Mouse (Mus musculus) kidney, embryonic 14.5 days (tissue): ENCODE results near the gene Fkbp10. TPM values are rescaled to one million over a fixed set of nuclear protein-coding genes. Genes with fewer than 3 reads are reported as not detected.

ENCODE experiments used
- ATAC-seq: fragments of 200-750 bp; cut with Nextera tagmentation; 2 replicates; pipeline ENCODE4 v1.8.0; 2017; ENCODE audit warnings: moderate number of reproducible peaks, mild to moderate bottlenecking, moderate TSS enrichment, moderate library complexity; ENCODE audit not compliant: low FRiP score, low TSS enrichment
- H3K27ac ChIP-seq: fragments of 300-500 bp; sonication (generic); 2 replicates; pipeline ENCODE4 v1.5.1; 2014; ENCODE audit warnings: low read depth, mild to moderate bottlenecking, low read length, moderate library complexity, mixed read lengths
- H3K27me3 ChIP-seq: fragments of 300-500 bp; sonication (generic); 2 replicates; pipeline ENCODE4 v1.6.1; 2014; ENCODE audit warnings: mild to moderate bottlenecking, low read length; ENCODE audit not compliant: control insufficient read depth, insufficient read depth
- H3K36me3 ChIP-seq: fragments of 300-500 bp; sonication (generic); 2 replicates; pipeline ENCODE4 v1.6.1; 2014; ENCODE audit warnings: low read length, mixed read lengths; ENCODE audit not compliant: control insufficient read depth, insufficient read depth
- H3K4me1 ChIP-seq: fragments of 300-500 bp; sonication (generic); 2 replicates; pipeline ENCODE4 v1.6.1; 2014; ENCODE audit warnings: low read length, mixed read lengths; ENCODE audit not compliant: control insufficient read depth, insufficient read depth
- H3K4me2 ChIP-seq: fragments of 300-500 bp; sonication (generic); replicated peaks from 2 replicates; pipeline ENCODE4 v1.6.1; 2014; ENCODE audit warnings: low read depth, mild to moderate bottlenecking, low read length
- H3K4me3 ChIP-seq: fragments of 300-500 bp; sonication (generic); 2 replicates; pipeline ENCODE4 v1.5.1; 2014; ENCODE audit warnings: mild to moderate bottlenecking, low read length
- H3K9ac ChIP-seq: fragments of 300-500 bp; sonication (generic); 2 replicates; pipeline ENCODE4 v1.6.1; 2014; ENCODE audit warnings: low read depth, mild to moderate bottlenecking, low read length, moderate library complexity
- H3K9me3 ChIP-seq: fragments of 300-500 bp; sonication (generic); 2 replicates; pipeline ENCODE4 v1.6.1; 2016; ENCODE audit warnings: low read length; ENCODE audit not compliant: control insufficient read depth
- WGBS: fragments of 180-500 bp; shearing (Covaris S2); extraction: QIAGEN DNeasy Blood & Tissue Kit; methylation state at CpG from one replicate; pipeline ENCODE4 v1.1.7; 2014; 5-methylcytosine and 5-hydroxymethylcytosine counted together
- microRNA-seq: library from miRNA; unstranded; fragments of <30 nt; microRNA quantifications from one replicate; pipeline ENCODE4, GENCODE M21; 2016
- polyA plus RNA-seq: library from polyadenylated mRNA; unstranded; fragments of >200 nt; fragmentation: Nextera tagmentation; extraction: Ambion mirVana; gene quantifications from 2 replicates; pipeline ENCODE4 v1.2.1, GENCODE M21; 2014

Gene Fkbp10
- polyA plus RNA-seq, 1 experiment from 2014 or later = 113 TPM

DNA sequence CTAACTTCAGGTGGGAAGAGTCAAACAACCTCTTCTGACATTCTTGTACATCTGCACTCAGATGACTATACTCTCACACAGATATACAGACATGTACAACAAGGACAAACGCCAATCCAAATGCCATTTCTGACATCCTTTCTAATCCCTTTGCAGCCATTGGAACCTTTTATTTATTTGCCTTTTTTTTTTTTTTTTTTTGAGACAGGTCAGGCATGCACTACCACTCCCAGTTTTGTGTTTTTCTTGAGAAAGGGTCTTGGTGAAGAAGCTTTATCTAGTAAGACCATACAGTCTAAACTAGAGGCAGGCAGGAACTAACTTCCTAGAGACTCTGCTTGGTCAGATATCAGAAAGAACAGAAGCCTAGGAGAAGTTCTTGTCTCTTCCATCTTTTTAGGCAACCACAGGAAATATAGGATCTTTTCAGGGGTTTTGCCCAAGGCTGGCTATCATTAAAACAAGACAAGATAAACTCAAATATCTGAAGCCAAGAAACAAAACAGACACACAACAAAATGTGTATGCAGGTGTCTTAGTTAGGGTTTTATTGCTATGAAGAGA lies 49.8 kb downstream of the Fkbp10 start:
- Histone ChIP-seq H3K4me3 (no peak overlapping the region), H3K9me3 (no peaks in the 10 kb centered on the region), H3K27ac (no peak overlapping the region), H3K4me1 (peaks cover 2% of the 10 kb centered on the region), H3K36me3 (peaks cover 21% of the 10 kb centered on the region), H3K9ac (no peak overlapping the region), H3K27me3 (no peaks in the 10 kb centered on the region), H3K4me2 (no peak overlapping the region)
- no peak for ATAC-seq
- 92% methylated on average over 1 of the region's 1 CpGs for WGBS

DNA sequence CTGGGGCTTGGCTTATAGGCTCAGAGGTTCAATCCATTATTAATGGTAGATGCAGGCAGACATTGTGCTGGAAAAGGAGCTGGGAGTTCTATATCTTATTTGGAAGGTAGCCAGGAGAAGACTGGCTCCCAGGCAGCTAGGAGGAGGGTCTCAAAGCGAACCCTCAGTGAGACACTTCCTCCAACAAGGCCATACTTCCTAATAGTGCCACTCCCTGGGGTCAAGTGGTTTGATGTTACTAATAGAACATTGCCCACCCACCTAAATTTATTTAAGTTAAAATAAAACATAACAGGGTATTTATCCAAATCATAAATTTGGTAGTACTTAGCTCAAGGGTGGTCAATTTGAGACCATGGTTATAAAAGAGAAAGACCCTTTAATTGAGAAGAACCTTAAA lies 50.3 kb downstream of the Fkbp10 start:
- Histone ChIP-seq H3K4me1 (peaks cover 7% of the 10 kb centered on the region), H3K9ac (no peak overlapping the region), H3K4me3 (no peak overlapping the region), H3K9me3 (no peaks in the 10 kb centered on the region), H3K27ac (no peak overlapping the region), H3K36me3 (peaks cover 17% of the 10 kb centered on the region; the same call in 1 of the 2 replicates), H3K4me2 (no peak overlapping the region), H3K27me3 (no peaks in the 10 kb centered on the region)
- ATAC-seq = no peak
- WGBS = 93% methylated on average over 1 of the region's 1 CpGs

DNA sequence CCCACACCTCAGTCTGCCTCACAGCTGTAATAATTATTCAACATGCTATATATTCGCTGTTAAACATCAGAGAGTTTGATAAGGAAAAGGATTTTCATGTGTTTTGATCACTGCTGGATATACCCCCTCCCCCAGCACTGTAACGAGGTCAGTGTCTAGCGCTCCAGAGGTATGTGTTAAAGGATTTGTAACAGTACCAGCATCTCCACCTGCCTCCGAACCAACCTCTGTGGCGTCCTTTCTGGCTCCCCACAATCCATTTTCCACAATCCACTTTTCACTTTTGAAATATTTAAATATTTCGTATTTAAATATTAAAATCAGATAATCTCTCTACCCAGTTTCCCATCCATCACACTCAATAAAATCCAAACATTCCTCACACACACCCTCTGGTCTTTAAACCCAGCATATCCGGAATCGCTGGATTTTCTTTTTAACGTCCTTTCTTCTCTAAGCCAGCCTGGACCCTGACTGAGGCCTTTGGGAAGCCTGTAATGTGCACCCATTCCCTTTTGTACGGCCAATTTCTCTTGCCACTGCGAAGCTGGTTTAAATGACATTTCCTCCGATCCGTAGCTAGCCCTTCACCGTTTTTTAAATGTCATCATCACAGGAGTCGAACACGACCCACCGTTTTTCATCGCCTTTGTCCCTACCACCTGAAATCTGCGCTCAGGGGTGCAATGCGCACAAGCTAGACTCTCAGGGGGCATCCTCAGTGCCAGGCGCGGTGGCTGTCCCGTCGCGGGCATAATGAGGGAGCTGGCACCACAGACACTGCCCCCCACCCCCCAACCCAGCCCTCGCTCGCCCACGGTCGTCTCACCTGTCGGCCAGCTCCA lies 56.1 kb downstream of the Fkbp10 start:
- peaks cover 3% of the 10 kb centered on the region for H3K36me3 ChIP-seq
- peak overlapping the region; percentile 93 for H3K9ac ChIP-seq
- H3K4me3 ChIP-seq = peak overlapping the region; percentile 92
- peak; percentile 29; the same call in 1 of the 2 replicates for ATAC-seq
- no peaks in the 10 kb centered on the region for H3K27me3 ChIP-seq
- H3K4me1 ChIP-seq = peaks cover 14% of the 10 kb centered on the region
- H3K27ac ChIP-seq = no peak overlapping the region
- H3K9me3 ChIP-seq = no peaks in the 10 kb centered on the region
- 4% methylated on average over 30 of the region's 30 CpGs for WGBS
- peak overlapping the region; percentile 95 for H3K4me2 ChIP-seq

DNA sequence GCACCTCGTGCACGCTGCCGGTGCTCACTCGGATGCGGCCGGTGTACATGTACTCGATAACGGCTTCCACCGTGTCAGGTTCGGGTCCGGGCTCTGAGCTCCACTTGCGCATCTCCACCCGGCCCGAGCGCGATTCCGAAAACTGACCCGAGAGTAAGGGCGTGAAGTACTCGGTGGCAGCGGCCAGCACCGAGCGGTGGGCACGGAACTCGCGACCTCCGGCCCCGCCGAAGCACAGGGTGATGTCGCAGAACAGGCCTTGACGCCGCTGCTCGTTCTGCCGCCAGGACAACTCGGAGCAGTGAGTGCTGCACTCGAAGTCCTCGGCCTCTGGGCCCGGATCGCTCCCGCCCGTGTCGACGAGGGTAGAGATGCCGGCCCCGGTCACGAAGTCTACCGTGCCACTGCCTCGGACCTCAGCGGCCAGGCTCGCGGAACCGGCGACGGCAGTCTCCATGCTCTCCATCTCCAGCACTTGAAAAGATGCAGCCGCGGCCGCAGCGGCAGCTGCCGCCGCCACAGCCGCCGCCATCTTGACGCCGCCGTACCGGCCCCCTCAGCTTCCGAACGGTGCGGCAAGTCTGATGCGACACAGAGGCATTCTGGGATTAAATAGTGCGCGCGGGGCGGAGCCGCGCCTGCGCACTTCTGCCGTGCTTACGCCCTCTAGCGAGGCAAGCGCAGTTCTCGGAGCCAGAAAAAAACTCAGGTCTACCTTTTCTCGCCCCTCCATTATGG lies 56.9 kb downstream of the Fkbp10 start, which contains the start of gene Klhl11:
Gene Klhl11, minus strand, starts transcription at position 545 of the 738 bp plus-strand sequence.
- Histone ChIP-seq H3K27ac (peak within 1 kb of the TSS; percentile 83), H3K4me1 (peaks cover 14% of the 10 kb centered on the region), H3K27me3 (no peaks in the 10 kb centered on the region), H3K9me3 (no peaks in the 10 kb centered on the region), H3K4me3 (peak within 1 kb of the TSS; percentile 92), H3K36me3 (peaks cover 10% of the 10 kb centered on the region), H3K9ac (peak within 1 kb of the TSS; percentile 93), H3K4me2 (peak within 1 kb of the TSS; percentile 95)
- peak; percentile 94 for ATAC-seq
- WGBS = under 1% methylated on average over 83 of the region's 83 CpGs

DNA sequence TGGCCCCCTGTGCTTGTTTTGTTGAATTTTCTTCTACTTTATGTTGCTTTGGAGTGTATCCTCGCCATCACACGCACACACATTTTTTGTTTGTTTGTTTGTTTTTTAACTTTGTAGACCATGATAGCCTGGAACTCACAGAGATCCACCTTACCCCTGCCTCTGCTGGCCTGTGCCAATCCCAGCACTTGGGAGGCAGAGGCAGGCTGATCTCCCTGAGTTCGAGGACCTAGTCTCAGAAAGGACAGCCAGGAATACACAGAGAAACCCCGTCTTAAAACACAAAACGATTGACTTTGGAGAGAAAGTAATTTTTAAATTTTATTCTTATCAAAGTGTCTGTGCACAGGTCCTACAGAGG lies 57.4 kb downstream of the Fkbp10 start:
- H3K9ac ChIP-seq = no peak overlapping the region
- no peak overlapping the region for H3K27ac ChIP-seq
- H3K4me3 ChIP-seq = peak overlapping the region; percentile 92
- peaks cover 14% of the 10 kb centered on the region for H3K4me1 ChIP-seq
- H3K4me2 ChIP-seq = no peak overlapping the region; the same call in 1 of the 2 replicates
- H3K36me3 ChIP-seq = peaks cover 13% of the 10 kb centered on the region
- no peaks in the 10 kb centered on the region for H3K9me3 ChIP-seq
- no peak; the same call in 1 of the 2 replicates for ATAC-seq
- H3K27me3 ChIP-seq = no peaks in the 10 kb centered on the region
- WGBS = 35% methylated on average over 5 of the region's 5 CpGs

Small RNAs within 50 kb of the gene (microRNA-seq; reads per million reads assigned to microRNA genes)
- not detected for gene Gm27374

Other genes starting within 250 kb of the Fkbp10 start
- not detected in 2 replicates for gene Krt9, start 222.5 kb upstream of the Fkbp10 start, polyA plus RNA-seq
- not detected in 2 replicates for gene Krt14, start 208.1 kb upstream of the Fkbp10 start, polyA plus RNA-seq
- not detected in 2 replicates for gene Krt16, start 166.8 kb upstream of the Fkbp10 start, polyA plus RNA-seq
- 0.13 and 0.14 TPM in 2 replicates for gene Krt17, start 154.7 kb upstream of the Fkbp10 start, polyA plus RNA-seq
- not detected in 2 replicates for gene Krt42, start 145.8 kb upstream of the Fkbp10 start, polyA plus RNA-seq
- gene Eif1, start 95.8 kb upstream of the Fkbp10 start, polyA plus RNA-seq = 1,744 and 1,749 TPM in 2 replicates
- not detected in 2 replicates for gene Gast, start 81.3 kb upstream of the Fkbp10 start, polyA plus RNA-seq
- 6.0 and 6.3 TPM in 2 replicates for gene Hap1, start 59.6 kb upstream of the Fkbp10 start, polyA plus RNA-seq
- 66.8 and 84.7 TPM in 2 replicates for gene Jup, start 17.9 kb upstream of the Fkbp10 start, polyA plus RNA-seq
- 59.7 and 63.3 TPM in 2 replicates for gene P3h4, start 861 bp upstream of the Fkbp10 start, polyA plus RNA-seq
- gene Nt5c3b, start 26.1 kb downstream of the Fkbp10 start, polyA plus RNA-seq = 100 and 112 TPM in 2 replicates
- gene Klhl10, start 26.2 kb downstream of the Fkbp10 start, polyA plus RNA-seq = 0.61 and 0.68 TPM in 2 replicates
- gene Klhl11, start 57.0 kb downstream of the Fkbp10 start, polyA plus RNA-seq = 8.5 and 12.3 TPM in 2 replicates
- 70.1 and 158 TPM in 2 replicates for gene Acly, start 112.3 kb downstream of the Fkbp10 start, polyA plus RNA-seq
- 0.58 and 0.77 TPM in 2 replicates for gene Ttc25, start 129.9 kb downstream of the Fkbp10 start, polyA plus RNA-seq
- 17.0 and 25.0 TPM in 2 replicates for gene Cnp, start 159.2 kb downstream of the Fkbp10 start, polyA plus RNA-seq
- gene Nkiras2, start 203.5 kb downstream of the Fkbp10 start, polyA plus RNA-seq = 63.6 and 67.6 TPM in 2 replicates
- gene Dnajc7, start 204.5 kb downstream of the Fkbp10 start, polyA plus RNA-seq = 86.2 and 126 TPM in 2 replicates